18 mouse cellular contexts compared by ENCODE assay signal in the genomic region with DNA sequence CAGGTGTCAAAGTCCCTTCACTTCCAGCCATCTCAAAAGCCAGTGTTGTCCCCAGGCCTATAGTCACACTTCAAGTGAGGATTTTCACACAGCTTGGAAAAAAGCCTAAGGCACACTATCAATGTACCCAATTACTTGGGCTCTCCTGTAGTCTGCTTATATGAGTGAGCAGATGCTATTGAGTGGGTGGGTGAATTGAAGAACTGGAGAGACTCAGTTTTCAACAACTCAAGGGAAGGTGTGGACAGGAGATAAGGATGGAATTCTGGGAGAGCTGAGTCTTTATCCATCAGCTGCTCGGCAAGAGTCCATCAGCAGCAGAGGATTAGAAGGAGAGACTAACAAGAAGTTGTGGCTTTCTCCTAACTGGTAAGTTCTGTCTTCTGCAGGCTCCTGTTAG. TPM values are rescaled to one million over a fixed set of nuclear protein-coding genes. Genes with fewer than 3 reads are reported as not detected.
DNase-seq lines count a peak whose midpoint lies in the region; ATAC-seq lines count a peak whose summit lies in the region.
"Had no signal": no experiment of that assay in that cellular context is flagged by ENCODE, and none has a peak within 500 bp of the region (broad histone marks: within the 10 kb centered on the region; RNA-seq: fewer than 3 reads in every experiment).

A gene (plus strand): TSS at position 210 of the 400 bp plus-strand sequence.

- ATAC-seq in frontal cortex, adult (ENCODE audit: low TSS enrichment), result peak; percentile 92
- ATAC-seq: CD4-positive, CD25-positive, alpha-beta regulatory T cell, adult 4 months; forebrain, embryonic 15.5 days had no signal

- DNase-seq in frontal cortex, postnatal 25 days (ENCODE audit: low spot score in 2 of 2), result no peak
- peak; percentile 5 for DNase-seq in layer of hippocampus, adult 9-11 months
- DNase-seq in layer of hippocampus, postnatal 36 days, result no peak
- peak; percentile 35 for DNase-seq in right cerebral cortex, adult 18-20 months
- DNase-seq in right cerebral cortex, postnatal 4 days, result no peak
- DNase-seq in thymus, postnatal 14 days, result no peak
- DNase-seq: adrenal gland, postnatal 10 days; B cell, adult 2 months; cerebellum, adult 11-12 months; cerebellum, adult 9-10 months; cerebellum, postnatal 25 days; gastrocnemius, postnatal 14 days; heart, postnatal 36 days had no signal

RNA-seq across cellular contexts. Expression of the gene that starts here (rescaled TPM):
- not detected for total RNA-seq in layer of hippocampus, postnatal 36 days (2021)
- total RNA-seq: adrenal gland, postnatal 10 days; adrenal gland, postnatal 4 days; gastrocnemius, adult 18-20 months; gastrocnemius, postnatal 14 days; heart, postnatal 36 days had no signal

Comparison
In these comparisons a context has a peak if more than half of its experiments do, and no peak if none do; other contexts are left out.
1. DNase-seq: peak in layer of hippocampus, adult 9-11 months (single experiment) and right cerebral cortex, adult 18-20 months (single experiment); none in frontal cortex, postnatal 25 days (0 of 2), layer of hippocampus, postnatal 36 days (0 of 2), right cerebral cortex, postnatal 4 days (single experiment) and thymus, postnatal 14 days (single experiment).